Mouse (Mus musculus): Measurements from ENCODE around the gene Zfand6.
A peak's percentile ranks its signal among the peaks of the same experiment; 100 is the strongest.

Gene Zfand6

GRCm38 (mm10) chr7:84590622-84591021 lies 99.1 kb downstream of the Zfand6 start:
- DNase-seq, result no peak

GRCm38 (mm10) chr7:84587101-84587783 lies 102.5 kb downstream of the Zfand6 start:
- DNase-seq, result no peak

- DNase-seq, result no peak
Measured at GRCm38 (mm10) chr7:84586360-84587100, 103.2 kb downstream of the Zfand6 start.

- DNase-seq, result no peak
Measured at GRCm38 (mm10) chr7:84585086-84585485, 104.7 kb downstream of the Zfand6 start.

GRCm38 (mm10) chr7:84579769-84580168 lies 110.0 kb downstream of the Zfand6 start:
- DNase-seq, result no peak

- DNase-seq, result peak; percentile 45
Measured at GRCm38 (mm10) chr7:84578841-84579240, 110.9 kb downstream of the Zfand6 start.

- DNase-seq, result no peak
Measured at GRCm38 (mm10) chr7:84577034-84577433, 112.7 kb downstream of the Zfand6 start.

GRCm38 (mm10) chr7:84566200-84566599 lies 123.6 kb downstream of the Zfand6 start:
- DNase-seq, result no peak

GRCm38 (mm10) chr7:84564236-84564635 lies 125.5 kb downstream of the Zfand6 start:
- no peak for DNase-seq
